Mouse (Mus musculus) heart, postnatal 4 days (tissue): ENCODE results near the gene Sbpl. TPM values are rescaled to one million over a fixed set of nuclear protein-coding genes. Genes with fewer than 3 reads are reported as not detected.

Source experiments
- DNase-seq: peaks from one replicate; pipeline ENCODE4 v3.0.0; 2021
- total RNA-seq, 2 experiments: library from RNA; stranded (reverse); gene quantifications; 2 replicates each; pipeline ENCODE4 v1.2.3; 2021

Sbpl gene
- not detected for total RNA-seq

- DNase-seq = no peak
Measured at GRCm38 (mm10) chr17:23955174-23955573, at the start of gene Sbpl. TSS of gene Sbpl (minus strand) at chr17:23955274.

GRCm38 (mm10) chr17:24004071-24004665 is 49.1 kb upstream of the Sbpl start:
- no peak for DNase-seq

- peak; percentile 91 for DNase-seq
Measured at GRCm38 (mm10) chr17:24000404-24000803, 45.3 kb upstream of the Sbpl start.

GRCm38 (mm10) chr17:23998383-23998782 is 43.3 kb upstream of the Sbpl start:
- DNase-seq = no peak

GRCm38 (mm10) chr17:23997901-23998300 is 42.8 kb upstream of the Sbpl start, which contains the start of gene Prss22:
TSS of gene Prss22 (minus strand) at chr17:23998100.
- DNase-seq = no peak

GRCm38 (mm10) chr17:23995421-23995820 is 40.3 kb upstream of the Sbpl start:
- DNase-seq = no peak

- no peak for DNase-seq
Measured at GRCm38 (mm10) chr17:23994667-23995066, 39.6 kb upstream of the Sbpl start.

GRCm38 (mm10) chr17:23993559-23994428 is 38.7 kb upstream of the Sbpl start:
- DNase-seq = peak; percentile 94

GRCm38 (mm10) chr17:23992789-23993553 is 37.9 kb upstream of the Sbpl start:
- no peak for DNase-seq

- DNase-seq = no peak
Measured at GRCm38 (mm10) chr17:23989802-23990201, 34.7 kb upstream of the Sbpl start.

GRCm38 (mm10) chr17:23984989-23985388 is 29.9 kb upstream of the Sbpl start:
- no peak for DNase-seq

GRCm38 (mm10) chr17:23982912-23983311 is 27.8 kb upstream of the Sbpl start:
- DNase-seq = no peak

GRCm38 (mm10) chr17:23980297-23980909 is 25.3 kb upstream of the Sbpl start, which contains the start of gene Prss30:
TSS of gene Prss30 (minus strand) at chr17:23980566.
- no peak for DNase-seq

- no peak for DNase-seq
Measured at GRCm38 (mm10) chr17:23979471-23979870, 24.4 kb upstream of the Sbpl start.

- DNase-seq = no peak
Measured at GRCm38 (mm10) chr17:23976665-23977064, 21.6 kb upstream of the Sbpl start.

GRCm38 (mm10) chr17:23971315-23971714 is 16.2 kb upstream of the Sbpl start:
- no peak for DNase-seq

- DNase-seq = peak; percentile 84
Measured at GRCm38 (mm10) chr17:23969231-23969630, 14.2 kb upstream of the Sbpl start.

- no peak for DNase-seq
Measured at GRCm38 (mm10) chr17:23968780-23969179, 13.7 kb upstream of the Sbpl start.

- DNase-seq = no peak
Measured at GRCm38 (mm10) chr17:23966658-23967401, 11.8 kb upstream of the Sbpl start.

- DNase-seq = no peak
Measured at GRCm38 (mm10) chr17:23965805-23966425, 10.8 kb upstream of the Sbpl start.

- no peak for DNase-seq
Measured at GRCm38 (mm10) chr17:23961573-23962122, 6.6 kb upstream of the Sbpl start.
